Mouse (Mus musculus) naive thymus-derived CD4-positive, alpha-beta T cell, adult 2 months (primary cell): ENCODE measurements around the gene Pard3.

Experiments
- DNase-seq: peaks from one replicate; pipeline ENCODE4 v3.0.0-alpha.2; 2011; ENCODE audit warnings: low read depth

Pard3 gene

DNA sequence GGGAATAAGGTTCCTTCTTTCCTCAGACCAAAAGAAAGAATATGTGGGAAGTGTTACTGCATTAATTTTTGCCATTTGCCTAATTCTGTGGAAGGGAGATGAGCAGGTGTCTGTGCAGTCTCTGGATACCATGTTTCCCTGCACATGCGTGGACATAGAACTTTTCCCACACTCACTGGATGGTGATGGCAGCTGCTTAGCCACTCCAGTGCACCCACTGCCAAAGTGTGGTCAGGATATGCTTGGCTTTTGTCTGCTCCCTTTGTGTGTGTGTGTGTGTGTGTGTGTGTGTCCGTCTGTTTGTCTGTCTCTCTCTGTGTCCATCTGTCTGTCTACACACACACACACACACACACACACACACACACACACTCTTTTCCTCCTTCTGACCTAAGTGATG lies 119.8 kb downstream of the Pard3 start:
- no peak for DNase-seq

DNA sequence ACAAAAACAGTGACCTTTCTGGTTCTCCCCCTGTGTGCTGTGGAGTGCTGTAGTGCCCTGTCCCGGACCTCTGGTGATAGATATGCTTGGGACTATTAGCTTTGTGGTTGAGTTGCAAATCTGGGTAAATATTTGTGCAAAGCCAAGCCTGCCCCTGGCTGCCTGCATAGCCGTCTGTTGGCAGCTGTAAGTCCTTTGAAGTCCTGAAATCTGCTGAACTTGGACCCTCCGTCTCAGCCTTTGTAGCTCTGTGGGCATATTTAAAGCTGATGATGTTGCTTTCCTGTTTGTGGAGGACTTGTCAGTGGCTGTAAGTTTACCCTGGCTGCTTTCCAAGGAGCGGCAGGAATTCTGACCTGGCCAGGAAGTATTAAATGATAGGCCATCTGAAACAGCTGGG lies 120.3 kb downstream of the Pard3 start:
- DNase-seq, result no peak

DNA sequence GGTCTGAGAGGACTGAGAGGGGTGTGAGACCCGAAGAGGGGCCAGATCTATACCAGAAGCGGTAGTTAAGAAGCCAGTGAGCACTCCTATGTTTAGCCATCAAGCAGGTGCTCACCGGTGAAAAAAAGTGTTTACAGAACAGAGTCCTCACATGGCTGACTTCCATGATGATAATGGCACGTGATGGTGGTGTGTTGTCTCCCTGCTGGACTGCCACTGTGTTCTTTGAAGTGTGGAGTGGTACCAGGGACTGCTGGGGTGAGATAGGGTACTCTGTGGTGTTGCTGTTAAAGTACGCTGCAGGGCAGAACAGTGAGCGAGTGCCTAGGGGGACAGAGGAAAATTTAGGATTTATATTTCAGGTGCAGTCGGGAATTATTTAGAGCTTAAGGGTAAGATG lies 122.2 kb downstream of the Pard3 start:
- DNase-seq, result no peak

DNA sequence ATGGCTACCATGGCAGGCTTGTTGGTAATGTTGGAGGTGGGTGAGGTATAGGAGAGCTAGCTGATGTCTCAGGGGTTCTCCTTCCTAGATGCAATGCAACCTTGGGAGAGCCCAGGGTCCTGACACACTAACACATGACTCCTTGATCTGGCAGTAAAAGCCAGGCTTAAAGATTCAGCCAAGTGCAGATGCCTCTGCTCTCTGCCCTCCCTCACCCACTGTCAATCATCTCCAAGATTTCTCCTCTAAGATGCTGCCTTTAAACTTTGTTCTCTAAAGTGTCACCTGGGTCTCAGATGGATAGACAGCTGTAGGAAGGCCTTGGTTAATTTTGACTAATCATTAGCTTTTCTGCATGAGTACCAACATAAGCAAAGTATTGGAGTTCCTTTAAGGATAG lies 125.0 kb downstream of the Pard3 start:
- DNase-seq, result no peak

DNA sequence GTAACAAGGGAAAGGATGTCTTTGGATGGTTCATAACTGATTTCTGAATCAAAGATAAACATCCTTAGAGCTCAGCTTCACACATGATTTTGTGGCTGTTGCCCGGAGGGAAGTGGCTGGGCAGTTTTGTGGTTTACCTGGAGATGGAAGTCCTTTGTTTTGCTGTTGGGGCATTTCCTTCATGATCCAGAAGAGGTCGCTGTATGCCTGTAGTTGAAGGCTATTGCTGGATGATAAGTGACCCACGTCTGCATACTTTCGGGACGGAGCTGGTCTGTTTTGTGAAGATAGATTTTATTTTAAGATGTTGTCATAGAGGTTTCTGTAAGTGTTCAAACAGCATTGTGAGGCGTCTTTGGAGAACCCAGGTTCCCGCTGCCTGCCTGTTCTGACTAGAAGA lies 126.7 kb downstream of the Pard3 start:
- peak; percentile 43 for DNase-seq

DNA sequence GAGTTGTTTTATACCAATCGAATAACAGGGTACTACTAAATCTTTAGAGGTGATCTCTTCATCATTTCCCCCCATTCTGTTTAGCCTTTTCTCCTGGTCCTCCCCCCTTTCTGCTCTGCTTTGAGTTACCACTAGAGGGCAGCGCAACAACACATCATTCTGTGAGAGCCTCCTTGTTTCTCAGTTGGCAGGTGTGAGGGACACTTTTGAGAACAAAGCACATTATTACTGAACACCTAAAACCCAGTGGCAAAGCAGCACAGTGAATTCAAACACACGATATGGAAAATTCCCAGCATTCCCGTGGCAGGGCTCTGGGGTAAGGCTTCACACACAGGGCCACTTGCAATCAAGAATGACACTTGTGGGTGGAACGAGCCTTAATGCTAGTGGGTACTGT lies 127.7 kb downstream of the Pard3 start:
- peak; percentile 54 for DNase-seq

DNA sequence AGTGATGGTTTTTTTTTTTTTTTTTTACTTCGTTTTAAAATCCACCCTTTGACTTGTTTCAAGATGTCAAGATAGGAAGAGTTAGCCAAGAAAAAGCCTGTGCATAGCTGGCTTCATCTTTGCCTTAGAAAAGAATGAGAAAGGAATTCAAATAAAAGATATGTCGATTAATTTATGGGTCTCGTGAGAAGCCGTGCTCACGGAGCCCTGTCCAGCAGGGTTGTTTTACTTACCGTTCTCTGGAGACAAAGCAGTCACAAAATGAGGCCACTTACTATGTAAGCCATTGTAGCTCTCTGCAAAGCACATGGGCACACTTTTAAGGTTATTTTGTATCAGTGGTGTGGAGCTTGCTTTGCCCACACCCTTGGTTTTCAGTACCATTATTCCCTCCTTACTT lies 128.1 kb downstream of the Pard3 start:
- no peak for DNase-seq

DNA sequence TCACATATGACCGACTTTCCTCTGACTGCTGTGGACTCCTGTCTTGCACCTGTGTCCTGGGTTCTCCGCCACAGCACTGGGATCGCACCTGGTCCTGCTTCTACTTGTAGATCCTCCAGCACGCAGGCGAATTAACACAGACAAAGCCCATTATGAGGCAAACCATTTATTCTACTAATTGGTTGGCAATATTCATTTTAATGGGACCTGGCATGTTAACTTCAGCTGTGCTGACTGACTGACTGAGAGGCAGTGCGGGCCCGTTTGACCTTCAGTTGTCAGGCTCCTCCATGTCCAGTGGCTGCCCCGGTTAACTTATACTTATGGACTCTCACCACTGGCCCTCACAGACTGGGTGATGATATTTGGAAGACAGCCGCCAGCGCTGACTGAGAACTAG lies 128.6 kb downstream of the Pard3 start:
- no peak for DNase-seq

DNA sequence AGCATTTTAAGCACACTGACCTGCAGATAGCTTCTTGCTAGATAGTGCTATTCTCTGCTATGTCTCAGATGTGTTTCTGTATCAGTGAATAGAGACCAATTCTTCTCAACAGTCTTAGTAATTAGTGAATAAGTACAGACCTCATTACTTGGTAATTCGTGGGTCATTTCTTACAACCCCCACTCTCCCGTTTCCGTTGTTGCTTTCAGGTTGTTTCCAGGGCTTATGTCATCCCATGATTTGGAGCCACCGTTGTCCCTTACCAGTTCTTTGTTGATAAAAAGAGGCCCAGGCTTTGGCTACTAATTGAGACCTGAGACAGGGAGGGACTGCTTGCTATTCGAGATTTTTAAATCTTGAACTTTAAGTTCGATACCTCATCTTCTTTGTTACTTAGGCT lies 129.7 kb downstream of the Pard3 start:
- DNase-seq, result no peak

DNA sequence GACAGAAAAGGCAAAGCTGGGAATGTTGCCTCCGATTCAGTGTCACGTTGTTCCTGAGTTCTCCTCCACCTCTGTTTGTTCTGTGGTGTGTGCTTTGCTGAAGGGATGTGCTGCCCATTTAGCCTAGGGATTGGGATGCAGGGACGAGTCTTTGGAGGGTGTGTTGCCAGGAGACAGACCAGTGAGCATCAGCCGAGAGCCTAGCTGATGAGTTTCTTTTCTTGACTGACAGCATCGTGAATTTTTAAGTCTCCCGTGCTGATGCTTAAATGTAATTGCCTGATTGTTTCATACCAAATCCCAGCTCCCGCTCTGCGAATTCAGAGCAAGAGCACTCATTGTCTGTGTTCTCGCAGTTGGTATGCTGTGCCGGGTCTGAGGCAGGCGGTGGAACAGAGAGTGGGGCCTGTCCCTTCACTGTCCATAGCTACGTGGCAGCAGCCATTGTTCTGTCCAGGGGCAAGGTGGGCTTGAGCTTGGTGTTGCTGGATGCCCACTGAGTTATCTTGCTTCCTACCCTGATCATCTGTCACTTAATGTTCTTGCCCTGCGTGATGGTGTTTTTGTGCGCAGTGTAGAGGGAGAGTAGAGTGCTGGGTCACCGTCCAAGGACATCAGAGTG lies 131.2 kb downstream of the Pard3 start:
- DNase-seq, result no peak

DNA sequence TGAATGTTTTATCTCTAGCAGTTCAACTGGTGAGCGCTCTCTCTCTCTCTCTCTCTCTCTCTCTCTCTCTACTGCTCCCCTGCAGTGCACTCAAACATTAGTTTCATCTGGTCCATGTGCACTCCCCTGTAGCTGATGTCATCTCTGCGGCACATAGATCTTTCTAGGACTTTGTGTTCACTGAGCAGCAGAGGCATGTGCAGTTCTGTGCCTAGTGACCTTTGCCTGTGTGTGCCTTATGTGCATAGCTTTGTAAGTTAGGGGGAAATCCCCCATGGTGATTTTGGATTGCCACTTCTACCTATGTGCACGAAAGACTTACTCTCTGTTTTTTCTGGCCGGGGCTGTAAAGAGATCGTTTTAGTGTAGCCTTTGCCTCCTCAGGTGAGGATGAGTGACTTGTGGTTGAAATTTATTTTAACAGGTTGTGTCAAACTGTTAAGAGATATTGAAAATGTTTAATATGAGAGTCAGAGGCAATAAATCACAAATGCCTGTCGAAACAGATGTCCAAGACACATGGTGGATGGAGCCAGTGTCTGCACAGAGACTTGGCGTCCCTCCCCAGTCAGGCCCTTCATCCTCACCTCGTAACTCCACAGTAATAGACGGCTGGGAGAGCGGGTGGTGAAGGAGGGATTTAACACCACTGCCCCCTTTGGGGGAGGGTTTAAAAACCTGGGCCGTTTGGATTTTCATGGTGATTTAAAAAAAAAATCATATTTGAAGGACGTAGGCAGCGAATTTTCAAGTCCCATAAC lies 133.0 kb downstream of the Pard3 start:
- no peak for DNase-seq

DNA sequence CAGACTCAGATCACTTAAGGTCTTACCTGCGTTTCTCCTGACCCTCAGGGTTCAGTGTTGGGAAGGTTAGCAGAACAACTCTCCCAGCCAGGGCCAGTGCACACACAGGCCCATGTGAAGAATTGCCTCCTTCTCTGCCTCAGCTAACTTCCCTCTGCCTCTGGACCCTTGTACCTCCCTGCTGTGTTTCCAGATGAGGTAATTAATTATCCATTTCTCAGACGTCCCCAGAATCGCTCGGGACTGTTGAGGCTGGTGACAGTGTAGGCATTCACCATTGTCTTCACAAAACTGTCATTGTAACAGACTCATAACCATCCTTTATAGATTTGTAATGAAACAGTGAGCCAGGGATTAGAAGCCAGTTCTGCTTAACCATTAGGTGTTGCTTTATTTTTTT lies 143.8 kb downstream of the Pard3 start:
- no peak for DNase-seq

DNA sequence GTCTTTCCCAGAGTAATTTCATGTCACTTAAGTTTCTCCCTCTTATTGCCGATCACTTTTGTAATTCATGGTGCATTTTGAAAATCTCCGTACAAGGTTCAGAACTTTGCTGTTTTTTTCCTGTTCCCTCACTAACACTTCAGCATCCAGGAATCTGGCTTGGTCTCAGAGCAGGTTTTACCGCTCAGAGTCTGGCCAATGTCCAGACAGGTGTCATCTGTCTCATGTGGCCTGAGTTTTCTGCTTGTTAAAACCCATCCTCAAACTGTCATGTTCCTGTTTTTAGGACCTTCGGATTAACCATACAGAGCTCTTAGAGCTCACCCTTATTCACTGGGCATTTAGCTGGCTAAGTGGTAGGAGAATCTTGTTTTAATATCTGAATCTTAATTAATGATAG lies 146.9 kb downstream of the Pard3 start:
- no peak for DNase-seq

DNA sequence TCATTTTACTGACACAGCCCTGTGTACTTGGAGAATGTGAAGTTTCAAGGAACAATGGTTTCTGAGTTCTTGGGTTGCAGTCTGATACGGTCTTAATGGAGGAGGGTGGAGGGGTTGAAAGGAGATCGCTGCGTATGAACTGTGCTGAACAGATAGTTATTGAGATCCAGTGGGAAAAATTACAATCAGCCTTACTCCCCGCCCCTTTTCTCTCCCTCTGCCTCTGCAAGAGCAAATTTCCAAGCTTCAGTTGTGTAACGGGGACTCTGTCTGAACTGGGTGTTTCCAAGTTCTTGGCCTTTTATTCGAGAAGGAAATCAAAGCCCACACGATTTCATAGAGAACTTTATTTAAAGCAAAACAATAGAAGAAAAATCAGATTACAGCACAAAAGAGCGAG lies 150.6 kb downstream of the Pard3 start:
- DNase-seq, result no peak

DNA sequence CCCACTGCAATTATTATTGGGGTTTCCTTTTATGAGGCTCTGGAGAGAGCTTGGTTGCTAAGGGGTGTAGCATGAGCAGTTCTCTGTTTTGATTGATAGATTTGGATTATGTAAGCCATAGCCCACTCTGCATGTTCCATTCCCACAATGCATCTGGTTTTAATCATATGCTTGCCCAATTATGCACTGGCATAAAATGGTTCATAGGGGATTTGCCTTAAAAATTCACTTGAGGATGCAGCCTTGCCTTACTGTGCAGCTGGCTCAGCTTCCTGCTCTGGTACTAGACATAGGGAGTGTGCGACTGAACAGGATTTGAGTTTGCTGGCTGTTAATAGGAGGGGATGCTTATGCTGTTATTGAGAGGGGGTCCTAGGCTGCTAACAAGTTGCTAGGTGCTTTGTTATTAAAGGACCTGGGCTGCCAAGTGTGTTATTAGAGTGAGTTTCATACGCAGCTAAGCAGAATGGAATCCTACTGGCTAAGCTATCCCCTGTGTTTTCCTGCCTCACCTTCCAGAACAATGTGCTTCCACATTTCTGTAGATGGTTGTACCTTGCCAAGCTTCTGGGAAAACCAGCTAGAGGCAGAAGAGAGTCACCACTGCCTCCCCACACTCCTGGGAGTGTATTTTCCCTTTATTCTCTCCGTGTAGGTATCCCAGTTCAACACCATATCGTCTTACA lies 151.2 kb downstream of the Pard3 start:
- no peak for DNase-seq

DNA sequence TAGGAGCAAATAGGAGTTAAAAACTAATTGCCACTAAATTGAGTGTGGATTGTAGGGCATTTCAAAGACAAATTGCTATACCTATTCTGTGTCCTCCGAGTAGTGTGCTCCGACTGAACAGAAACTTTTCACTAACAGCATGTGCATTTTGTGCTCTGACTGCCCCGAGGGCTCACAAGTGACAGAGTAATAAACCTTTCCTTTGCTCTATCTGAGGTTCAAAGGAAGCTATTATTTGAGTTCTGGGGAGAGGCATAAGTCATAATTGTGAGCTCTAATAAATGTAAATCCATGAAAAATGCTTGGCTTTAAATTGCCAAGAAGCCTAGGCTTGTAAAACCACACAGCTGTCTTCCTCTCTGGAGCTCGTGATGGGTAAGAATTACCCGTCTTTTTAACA lies 156.5 kb downstream of the Pard3 start:
- DNase-seq, result no peak

DNA sequence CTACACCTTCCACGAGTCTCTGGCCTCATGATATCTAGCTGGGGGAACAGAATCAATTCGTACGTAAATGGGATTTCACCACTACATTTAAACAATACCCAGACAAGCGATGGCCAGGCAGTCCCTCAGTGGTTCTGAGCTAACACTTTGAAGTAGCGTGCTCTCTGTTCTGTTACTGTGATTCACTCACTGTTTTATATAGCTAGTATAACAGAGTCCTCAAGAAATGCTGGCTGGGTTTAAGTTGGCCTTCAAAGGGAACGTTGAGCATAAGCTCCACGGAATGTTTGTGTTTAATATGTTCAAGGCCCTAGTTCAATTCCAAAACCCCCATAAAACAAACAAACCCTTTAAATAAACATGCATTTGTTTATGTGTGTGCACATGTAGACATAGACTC lies 156.9 kb downstream of the Pard3 start:
- DNase-seq, result no peak

DNA sequence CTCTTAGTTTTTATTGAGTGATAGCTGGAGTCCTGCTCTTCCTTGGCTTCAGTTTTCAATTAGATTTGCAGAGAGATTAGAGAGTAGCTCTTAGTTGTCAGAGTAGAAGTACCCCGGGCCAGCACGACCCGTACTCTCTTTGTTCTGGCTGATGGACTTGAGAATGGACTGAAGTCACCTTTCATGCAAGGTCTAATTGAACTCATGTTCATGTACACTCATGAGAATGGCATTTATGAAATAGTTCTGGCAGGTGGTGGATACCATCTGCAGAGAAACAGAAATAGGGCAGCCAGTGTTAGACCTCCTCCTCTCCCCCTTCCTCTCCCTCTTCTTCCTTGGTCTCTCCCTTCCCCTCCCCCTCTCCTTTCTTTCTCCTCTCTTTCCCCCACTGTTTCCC lies 158.7 kb downstream of the Pard3 start:
- no peak for DNase-seq

DNA sequence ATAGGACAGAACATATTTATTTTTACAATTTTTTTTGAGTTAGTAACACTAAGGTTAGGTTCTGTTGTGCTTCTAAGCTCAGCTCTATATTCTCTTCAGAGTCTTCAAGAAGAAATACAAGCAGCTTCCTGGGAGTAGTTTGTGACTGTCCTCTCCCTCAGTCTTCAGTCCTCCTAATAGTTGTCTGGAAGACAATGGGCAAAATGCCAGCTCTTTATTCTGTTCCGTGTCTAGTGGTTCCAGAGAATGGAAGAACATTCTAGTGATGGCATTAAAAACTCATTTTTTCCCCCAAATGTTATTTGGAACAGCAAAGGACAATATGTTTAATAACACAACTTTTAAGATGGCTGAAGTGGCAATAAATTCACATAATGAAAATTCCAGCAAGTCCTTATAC lies 163.3 kb downstream of the Pard3 start:
- DNase-seq, result no peak

DNA sequence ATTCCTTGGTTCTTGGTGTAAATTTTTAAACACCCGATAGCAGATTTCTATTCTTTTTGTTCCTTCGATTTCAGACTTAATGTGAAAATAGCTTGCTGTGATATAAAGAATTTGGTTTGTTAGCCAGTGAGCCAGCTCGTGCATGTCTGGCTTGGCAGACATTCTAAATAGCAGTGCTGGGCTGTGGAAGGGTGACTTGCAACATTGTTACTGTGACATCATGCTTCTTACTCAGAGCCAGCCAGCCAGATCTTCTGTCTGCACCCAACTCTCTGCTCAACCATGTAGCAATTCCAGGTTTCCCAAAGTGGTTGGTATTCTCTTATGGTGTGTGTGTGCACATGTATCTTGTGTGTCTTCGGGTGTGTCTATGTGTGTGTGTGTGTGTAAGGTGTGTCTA lies 163.7 kb downstream of the Pard3 start:
- DNase-seq, result no peak

DNA sequence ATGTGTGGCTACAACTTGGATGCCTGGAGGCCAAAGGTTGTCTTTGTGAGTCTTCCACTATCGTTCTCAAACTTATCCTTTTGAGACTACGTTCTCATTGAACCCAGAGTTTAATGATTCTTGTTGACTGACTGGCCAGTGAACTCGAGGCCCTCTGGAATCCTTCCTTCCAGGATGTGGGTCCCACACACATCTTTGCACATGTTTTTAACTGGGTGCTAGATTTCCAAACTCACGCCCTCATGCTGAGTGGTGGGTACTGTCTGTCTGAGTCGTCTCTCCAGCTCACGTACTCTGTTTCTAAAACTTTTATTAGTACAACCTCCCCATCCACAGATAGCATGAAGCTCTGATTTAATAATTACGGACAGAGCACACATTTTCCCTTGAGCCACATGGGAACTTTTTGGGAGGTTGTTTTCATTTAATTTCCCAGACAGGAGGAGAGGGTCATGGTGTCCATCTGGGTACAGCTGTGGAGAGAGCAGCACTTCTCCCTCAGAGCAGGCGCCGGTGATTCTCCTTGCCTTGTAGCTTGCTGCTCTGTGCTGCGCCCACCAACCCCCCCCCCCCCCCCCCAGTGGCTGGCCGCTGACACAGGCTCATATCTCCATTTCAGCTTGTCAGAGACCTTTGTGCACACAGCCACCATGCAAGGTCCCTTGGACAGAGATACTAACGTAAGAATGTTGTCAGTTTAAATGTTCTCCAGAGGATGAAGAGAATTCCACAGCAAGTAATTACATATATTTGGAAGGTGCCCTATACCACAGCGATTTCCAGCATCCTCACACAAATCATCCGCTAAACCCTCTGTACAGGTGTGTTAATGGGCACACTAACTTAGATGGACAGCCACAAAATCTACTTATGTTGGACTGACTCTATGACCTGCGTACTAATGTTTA lies 165.9 kb downstream of the Pard3 start:
- DNase-seq, result no peak

DNA sequence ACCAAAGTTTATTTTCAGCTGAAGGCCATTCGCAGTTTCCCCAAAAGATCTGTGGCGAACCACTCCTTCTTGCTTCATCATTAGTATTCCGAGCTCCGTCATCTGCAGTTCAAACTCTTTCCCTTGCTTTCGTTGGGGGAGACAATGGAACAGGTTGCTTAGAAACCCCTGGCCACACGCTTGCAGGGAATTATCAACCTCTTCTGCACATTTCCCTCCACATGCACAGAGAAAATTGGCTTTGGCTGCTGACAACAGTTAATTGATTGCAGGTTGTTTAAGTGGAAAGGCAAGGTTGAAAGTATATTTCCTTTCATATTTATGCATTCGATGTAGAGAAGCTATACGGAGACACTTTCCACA lies 166.5 kb downstream of the Pard3 start:
- DNase-seq, result no peak

DNA sequence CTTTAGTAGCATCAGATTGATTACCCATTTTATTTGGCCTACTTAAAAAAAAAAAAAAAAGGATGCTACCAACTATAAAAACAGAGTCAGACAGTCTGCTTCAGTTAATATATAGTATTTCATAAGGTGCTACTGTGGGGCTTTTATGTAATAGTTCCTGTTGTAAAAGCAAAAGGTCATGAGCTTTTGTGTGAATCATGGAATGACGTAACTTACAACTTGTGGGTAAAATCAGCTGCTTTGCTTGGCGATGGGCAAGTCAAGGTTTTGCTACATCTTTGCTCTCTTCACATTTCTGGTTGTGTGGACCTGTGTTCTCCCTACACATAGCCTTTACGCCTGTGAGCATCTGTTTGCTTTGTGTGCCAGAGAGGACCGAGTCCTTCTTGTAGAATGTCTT lies 179.7 kb downstream of the Pard3 start:
- no peak for DNase-seq
